Mouse (Mus musculus) ES-E14 (cell line): ENCODE measurements around the gene Tmem190. TPM values are rescaled to one million over a fixed set of nuclear protein-coding genes. Genes with fewer than 3 reads are reported as not detected.
A peak's percentile ranks its signal among the peaks of the same experiment; 100 is the strongest.

Source experiments
- DNase-seq: peaks from one replicate; pipeline ENCODE4 v3.0.0-alpha.2; 2013; ENCODE audit warnings: low read depth, low spot score
- H3K27ac ChIP-seq: 2 replicates; pipeline ENCODE4 v1.5.1; 2012; ENCODE audit warnings: low read depth, mild to moderate bottlenecking, low read length, moderate library complexity, mixed read lengths; ENCODE audit not compliant: poor library complexity, insufficient read depth, severe bottlenecking
- H3K36me3 ChIP-seq: 2 replicates; pipeline ENCODE4 v1.6.1; 2012; ENCODE audit warnings: mild to moderate bottlenecking, low read length, moderate library complexity, mixed read lengths; ENCODE audit not compliant: control insufficient read depth, poor library complexity, insufficient read depth, severe bottlenecking
- H3K4me1 ChIP-seq, 2 experiments: fragments of 150-350 bp in 1 of 2; sonication (generic) in 1 of 2; 2 replicates each; pipeline ENCODE4 v1.6.1; 2012; ENCODE audit warnings: low read length in 2 of 2, mild to moderate bottlenecking in 1 of 2, mixed read lengths in 1 of 2; ENCODE audit not compliant: control insufficient read depth in 2 of 2, insufficient read depth in 2 of 2, poor library complexity in 1 of 2
- H3K4me3 ChIP-seq, 2 experiments: fragments of 150-350 bp in 1 of 2; sonication (generic) in 1 of 2; 2 replicates each; pipeline ENCODE4 v1.5.1; 2012; ENCODE audit warnings: low read length in 2 of 2, low read depth in 1 of 2, mild to moderate bottlenecking in 1 of 2, mixed read lengths in 1 of 2; ENCODE audit not compliant: insufficient read depth in 1 of 2, poor library complexity in 1 of 2, severe bottlenecking in 1 of 2
- H3K9ac ChIP-seq: 2 replicates; pipeline ENCODE4 v1.6.1; 2012; ENCODE audit warnings: low read depth, mild to moderate bottlenecking, low read length, mixed read lengths; ENCODE audit not compliant: poor library complexity, insufficient read depth, severe bottlenecking
- H3K9me3 ChIP-seq: fragments of 150-350 bp; sonication (generic); 2 replicates; pipeline ENCODE4 v1.6.1; 2012; ENCODE audit warnings: low read depth, mild to moderate bottlenecking, low read length; ENCODE audit not compliant: control insufficient read depth, insufficient read depth
- CHD2 ChIP-seq: IDR thresholded peaks from 2 replicates; pipeline ENCODE4 v1.6.1; 2014; ENCODE audit warnings: mild to moderate bottlenecking, low read depth, low read length, inconsistent platforms
- HCFC1 ChIP-seq: IDR thresholded peaks from 2 replicates; pipeline ENCODE4 v1.6.1; 2012; ENCODE audit warnings: low read length, inconsistent platforms, borderline replicate concordance; ENCODE audit not compliant: insufficient read depth
- MAFK ChIP-seq: IDR thresholded peaks from 2 replicates; pipeline ENCODE4 v1.6.1; 2014; ENCODE audit warnings: mild to moderate bottlenecking, low read depth, low read length, inconsistent platforms; ENCODE audit not compliant: insufficient read depth
- ZC3H11A ChIP-seq: IDR thresholded peaks from 2 replicates; pipeline ENCODE4 v1.6.1; 2012; ENCODE audit warnings: low read depth, mild to moderate bottlenecking, inconsistent platforms, low read length, borderline replicate concordance
- ZNF384 ChIP-seq: IDR thresholded peaks from 2 replicates; pipeline ENCODE4 v1.6.1; 2012; ENCODE audit warnings: low read depth, low read length, inconsistent platforms
- in situ Hi-C, 2 experiments: fragments of 600-800 bp; cut with MboI; formaldehyde crosslinking; loops; one replicate each; pipeline ENCODE4 v1.15.1; 2025; ENCODE audit warnings: low sequenced_read_pairs in 2 of 2, inconsistent platforms in 1 of 2; ENCODE audit not compliant: unreplicated experiment in 2 of 2
- total RNA-seq: library from RNA; depleted of rRNA; stranded (reverse); fragments of 300-350 nt; gene quantifications from 2 replicates; pipeline ENCODE4 v1.2.3, GENCODE M21; 2012

Tmem190 gene
- total RNA-seq, 1 experiment: not detected

DNA sequence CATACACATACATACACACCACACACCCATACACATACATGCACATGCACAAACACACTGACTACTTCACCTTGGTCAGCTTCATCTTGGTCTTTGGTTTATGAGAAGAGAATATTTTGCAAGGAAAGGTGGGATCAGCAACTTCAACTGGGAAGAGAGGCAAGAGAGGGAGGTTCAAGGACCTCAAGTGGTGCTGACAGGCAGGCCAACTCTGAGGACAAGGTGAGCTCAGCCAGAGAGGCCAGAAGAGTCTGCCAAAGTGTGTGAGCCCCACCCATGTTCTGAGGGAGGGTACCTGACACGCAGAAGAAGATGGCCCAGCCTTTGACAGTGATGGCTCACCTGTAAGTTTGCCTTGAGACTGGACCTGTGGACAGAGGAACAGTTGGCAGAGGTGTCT is 23.1 kb upstream of the Tmem190 start:
- H3K4me1 ChIP-seq: no peaks in the 10 kb centered on the region
- no peak overlapping the region for H3K9ac ChIP-seq
- H3K27ac ChIP-seq: no peak overlapping the region; the same call in 1 of the 2 replicates
- in situ Hi-C loops: no loop called here
- no peak overlapping the region for H3K4me3 ChIP-seq
- no peaks in the 10 kb centered on the region for H3K9me3 ChIP-seq
- TF ChIP-seq CHD2: no peak
- TF ChIP-seq MAFK: no peak
- no peak for TF ChIP-seq ZC3H11A
- TF ChIP-seq HCFC1: no peak
- no peak for TF ChIP-seq ZNF384
- H3K36me3 ChIP-seq: no peaks in the 10 kb centered on the region
- DNase-seq: no peak

GRCm38 (mm10) chr7:4764946-4765710 is 17.6 kb upstream of the Tmem190 start:
- H3K4me3 ChIP-seq: no peak overlapping the region
- H3K36me3 ChIP-seq: no peaks in the 10 kb centered on the region
- TF ChIP-seq ZC3H11A (no peak), HCFC1 (no peak), CHD2 (no peak), ZNF384 (no peak), MAFK (no peak)
- in situ Hi-C loops: no loop called here
- H3K9ac ChIP-seq: no peak overlapping the region
- no peak overlapping the region for H3K27ac ChIP-seq
- no peaks in the 10 kb centered on the region for H3K9me3 ChIP-seq
- H3K4me1 ChIP-seq: peaks cover 0 to 2% of the 10 kb centered on the region in 2 experiments; a peak in 1 of 4 replicates
- DNase-seq: no peak

DNA sequence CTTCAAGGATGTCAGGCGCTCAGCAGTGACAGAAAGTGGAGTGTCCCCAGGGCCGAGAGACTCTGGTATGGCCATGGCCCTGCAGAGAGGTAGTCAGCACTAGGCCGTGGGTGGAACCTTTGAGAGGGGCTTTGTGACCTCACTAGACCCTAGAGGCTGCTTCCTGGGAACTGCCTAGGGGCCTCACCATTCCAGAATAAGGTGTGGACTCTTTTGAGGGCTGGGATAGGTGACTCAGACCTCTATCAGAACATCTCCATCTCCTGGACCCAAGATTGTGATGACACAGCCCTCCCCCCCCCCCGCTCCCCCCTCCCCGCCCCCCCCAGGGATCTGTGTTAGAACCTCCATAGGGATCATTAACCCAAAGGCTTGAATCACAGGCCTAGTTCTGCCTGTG is 11.5 kb upstream of the Tmem190 start, which contains the start of gene Fam71e2:
Gene Fam71e2 (minus strand): TSS at position 101 of the 400 bp plus-strand sequence.
- H3K9me3 ChIP-seq: no peaks in the 10 kb centered on the region
- no peaks in the 10 kb centered on the region for H3K36me3 ChIP-seq
- in situ Hi-C loops: no loop called here
- no peaks in the 10 kb centered on the region for H3K4me1 ChIP-seq
- H3K4me3 ChIP-seq: peak within 1 kb of the TSS in 1 of 2 experiments; percentile 46; a peak in 1 of 4 replicates
- DNase-seq: no peak
- no peak within 1 kb of the TSS for H3K9ac ChIP-seq
- TF ChIP-seq ZNF384 (no peak), MAFK (no peak), HCFC1 (no peak), ZC3H11A (no peak), CHD2 (no peak)
- H3K27ac ChIP-seq: no peak within 1 kb of the TSS

DNA sequence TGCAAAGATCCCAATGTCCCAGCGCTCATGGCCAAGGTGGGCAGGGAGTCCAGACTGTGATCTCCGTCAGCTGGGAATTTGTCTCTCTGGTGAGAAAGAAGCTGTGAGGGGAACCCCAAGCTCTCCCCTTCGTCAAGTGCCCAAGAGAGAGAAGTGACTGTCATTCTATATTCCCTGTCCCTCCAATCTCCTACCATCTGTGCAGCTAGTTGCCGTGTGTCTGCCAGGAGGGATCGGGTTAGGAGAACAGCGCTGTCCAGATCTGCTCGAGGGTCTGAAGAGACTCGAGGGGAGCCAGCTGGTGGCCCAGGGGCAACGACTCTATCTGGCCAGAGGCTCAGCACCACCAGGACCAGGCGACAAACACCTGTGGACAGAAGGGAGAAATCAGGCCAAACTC is 6.6 kb upstream of the Tmem190 start:
- H3K9me3 ChIP-seq: no peaks in the 10 kb centered on the region
- peaks cover 5 to 9% of the 10 kb centered on the region in 2 experiments; a peak in 3 of 4 replicates for H3K4me1 ChIP-seq
- H3K27ac ChIP-seq: no peak overlapping the region
- H3K9ac ChIP-seq: no peak overlapping the region
- in situ Hi-C loops: no loop called here
- H3K4me3 ChIP-seq: no peak overlapping the region
- H3K36me3 ChIP-seq: no peaks in the 10 kb centered on the region
- DNase-seq: no peak
- no peak for TF ChIP-seq CHD2
- no peak for TF ChIP-seq ZNF384
- no peak for TF ChIP-seq HCFC1
- no peak for TF ChIP-seq ZC3H11A
- no peak for TF ChIP-seq MAFK
